Mouse (Mus musculus): ENCODE results near the gene Notch1. TPM values are rescaled to one million over a fixed set of nuclear protein-coding genes. Genes with fewer than 3 reads are reported as not detected.

The Notch1 gene
- polyA plus RNA-seq, 1 experiment from 2014 or later: 11.8 TPM

- Histone ChIP-seq H3K9me3 (ENCODE audit: low read length) (no peaks in the 10 kb centered on the region), H3K4me1 (ENCODE audit: insufficient read depth, low read depth, low read length) (peaks cover 57% of the 10 kb centered on the region), H3K4me2 (replicated peaks; ENCODE audit: low read depth, low read length) (no peak overlapping the region), H3K9ac (replicated peaks; ENCODE audit: low read depth) (no peak overlapping the region), H3K27ac (ENCODE audit: low read length) (no peak overlapping the region), H3K27me3 (replicated peaks; ENCODE audit: insufficient read depth, low read length) (no peaks in the 10 kb centered on the region), H3K4me3 (ENCODE audit: low read depth, low read length) (no peak overlapping the region), H3K36me3 (ENCODE audit: insufficient read depth, low read length) (no peaks in the 10 kb centered on the region)
- TF ChIP-seq EP300 (IDR thresholded peaks at IDR 0.05) (no peak), CTCF (IDR thresholded peaks at IDR 0.05) (no peak)
- ATAC-seq: 0 out of 2 replicates have a peak, but pooled peaks have one; percentile 13
- WGBS: 62% methylated on average over 9 of the region's 9 CpGs
- DNase-seq (ENCODE audit: low spot score): no peak
Observed at GRCm38 (mm10) chr2:26553904-26554303, 37.4 kb upstream of the Notch1 start.

GRCm38 (mm10) chr2:26552066-26552465 lies 35.6 kb upstream of the Notch1 start:
- WGBS: 74% methylated on average over 2 of the region's 2 CpGs
- no peaks in the 10 kb centered on the region for H3K27me3 ChIP-seq (replicated peaks; ENCODE audit: insufficient read depth, low read length)
- TF ChIP-seq EP300 (IDR thresholded peaks at IDR 0.05) (no peak), CTCF (IDR thresholded peaks at IDR 0.05) (no peak)
- no peaks in the 10 kb centered on the region for H3K36me3 ChIP-seq (ENCODE audit: insufficient read depth, low read length)
- no peak for ATAC-seq
- H3K4me1 ChIP-seq (ENCODE audit: insufficient read depth, low read depth, low read length): peaks cover 57% of the 10 kb centered on the region
- no peak overlapping the region for H3K4me2 ChIP-seq (replicated peaks; ENCODE audit: low read depth, low read length)
- no peak overlapping the region for H3K4me3 ChIP-seq (ENCODE audit: low read depth, low read length)
- H3K9ac ChIP-seq (replicated peaks; ENCODE audit: low read depth): no peak overlapping the region
- no peaks in the 10 kb centered on the region for H3K9me3 ChIP-seq (ENCODE audit: low read length)
- DNase-seq (ENCODE audit: low spot score): no peak
- no peak overlapping the region for H3K27ac ChIP-seq (ENCODE audit: low read length)

- Histone ChIP-seq H3K4me3 (ENCODE audit: low read depth, low read length) (no peak overlapping the region), H3K27ac (ENCODE audit: low read length) (no peak overlapping the region), H3K9ac (replicated peaks; ENCODE audit: low read depth) (no peak overlapping the region), H3K4me1 (ENCODE audit: insufficient read depth, low read depth, low read length) (peaks cover 51% of the 10 kb centered on the region), H3K4me2 (replicated peaks; ENCODE audit: low read depth, low read length) (no peak overlapping the region), H3K36me3 (ENCODE audit: insufficient read depth, low read length) (no peaks in the 10 kb centered on the region), H3K27me3 (replicated peaks; ENCODE audit: insufficient read depth, low read length) (no peaks in the 10 kb centered on the region), H3K9me3 (ENCODE audit: low read length) (no peaks in the 10 kb centered on the region)
- no peak for ATAC-seq
- no peak for TF ChIP-seq CTCF (IDR thresholded peaks at IDR 0.05)
- no peak for TF ChIP-seq EP300 (IDR thresholded peaks at IDR 0.05)
- DNase-seq (ENCODE audit: low spot score): no peak
- 66% methylated on average over 8 of the region's 8 CpGs for WGBS
Observed at GRCm38 (mm10) chr2:26551446-26551845, 35.0 kb upstream of the Notch1 start.

GRCm38 (mm10) chr2:26550777-26551176 lies 34.3 kb upstream of the Notch1 start:
- H3K9me3 ChIP-seq (ENCODE audit: low read length): no peaks in the 10 kb centered on the region
- H3K36me3 ChIP-seq (ENCODE audit: insufficient read depth, low read length): no peaks in the 10 kb centered on the region
- 59% methylated on average over 3 of the region's 3 CpGs for WGBS
- no peak overlapping the region for H3K4me3 ChIP-seq (ENCODE audit: low read depth, low read length)
- peaks cover 48% of the 10 kb centered on the region for H3K4me1 ChIP-seq (ENCODE audit: insufficient read depth, low read depth, low read length)
- no peak overlapping the region for H3K9ac ChIP-seq (replicated peaks; ENCODE audit: low read depth)
- H3K27me3 ChIP-seq (replicated peaks; ENCODE audit: insufficient read depth, low read length): no peaks in the 10 kb centered on the region
- H3K4me2 ChIP-seq (replicated peaks; ENCODE audit: low read depth, low read length): no peak overlapping the region
- TF ChIP-seq EP300 (IDR thresholded peaks at IDR 0.05): no peak
- no peak for TF ChIP-seq CTCF (IDR thresholded peaks at IDR 0.05)
- DNase-seq (ENCODE audit: low spot score) (no peak), ATAC-seq (peak; percentile 27; the same call in 1 of the 2 replicates)
- peak overlapping the region; percentile 38; the same call in 1 of the 2 replicates for H3K27ac ChIP-seq (ENCODE audit: low read length)

- Histone ChIP-seq H3K9ac (replicated peaks; ENCODE audit: low read depth) (no peak overlapping the region), H3K27me3 (replicated peaks; ENCODE audit: insufficient read depth, low read length) (no peaks in the 10 kb centered on the region), H3K27ac (ENCODE audit: low read length) (peak overlapping the region; percentile 38; the same call in 1 of the 2 replicates), H3K4me1 (ENCODE audit: insufficient read depth, low read depth, low read length) (peaks cover 43% of the 10 kb centered on the region), H3K4me3 (ENCODE audit: low read depth, low read length) (no peak overlapping the region), H3K4me2 (replicated peaks; ENCODE audit: low read depth, low read length) (no peak overlapping the region), H3K9me3 (ENCODE audit: low read length) (no peaks in the 10 kb centered on the region), H3K36me3 (ENCODE audit: insufficient read depth, low read length) (no peaks in the 10 kb centered on the region)
- TF ChIP-seq EP300 (IDR thresholded peaks at IDR 0.05) (no peak), CTCF (IDR thresholded peaks at IDR 0.05) (no peak)
- 39% methylated on average over 3 of the region's 3 CpGs for WGBS
- ATAC-seq (peak; percentile 6; the same call in 1 of the 2 replicates), DNase-seq (ENCODE audit: low spot score) (peak; percentile 28)
Observed at GRCm38 (mm10) chr2:26550205-26550604, 33.7 kb upstream of the Notch1 start.

GRCm38 (mm10) chr2:26549801-26550200 lies 33.3 kb upstream of the Notch1 start:
- TF ChIP-seq CTCF (IDR thresholded peaks at IDR 0.05): peak; percentile 13; the same call in 1 of the 2 replicates
- TF ChIP-seq EP300 (IDR thresholded peaks at IDR 0.05): no peak
- peak; percentile 39 for ATAC-seq
- 32% methylated on average over 10 of the region's 10 CpGs for WGBS
- Histone ChIP-seq H3K4me3 (ENCODE audit: low read depth, low read length) (no peak overlapping the region), H3K4me2 (replicated peaks; ENCODE audit: low read depth, low read length) (no peak overlapping the region), H3K9ac (replicated peaks; ENCODE audit: low read depth) (0 out of 2 replicates have a peak overlapping the region, but pooled peaks have one; percentile 12), H3K27me3 (replicated peaks; ENCODE audit: insufficient read depth, low read length) (no peaks in the 10 kb centered on the region), H3K36me3 (ENCODE audit: insufficient read depth, low read length) (no peaks in the 10 kb centered on the region), H3K4me1 (ENCODE audit: insufficient read depth, low read depth, low read length) (peaks cover 39% of the 10 kb centered on the region), H3K27ac (ENCODE audit: low read length) (peak overlapping the region; percentile 38; the same call in 1 of the 2 replicates), H3K9me3 (ENCODE audit: low read length) (no peaks in the 10 kb centered on the region)
- DNase-seq (ENCODE audit: low spot score): peak; percentile 67

GRCm38 (mm10) chr2:26547481-26547880 lies 31.0 kb upstream of the Notch1 start:
- H3K36me3 ChIP-seq (ENCODE audit: insufficient read depth, low read length): no peaks in the 10 kb centered on the region
- no peak for TF ChIP-seq EP300 (IDR thresholded peaks at IDR 0.05)
- TF ChIP-seq CTCF (IDR thresholded peaks at IDR 0.05): peak; percentile 48
- 47% methylated on average over 2 of the region's 2 CpGs for whole genome bisulfite sequencing
- peaks cover 25% of the 10 kb centered on the region for H3K4me1 ChIP-seq (ENCODE audit: insufficient read depth, low read depth, low read length)
- H3K27ac ChIP-seq (ENCODE audit: low read length): no peak overlapping the region
- H3K4me3 ChIP-seq (ENCODE audit: low read depth, low read length): no peak overlapping the region
- ATAC-seq (no peak), DNase-seq (ENCODE audit: low spot score) (no peak)
- H3K9me3 ChIP-seq (ENCODE audit: low read length): no peaks in the 10 kb centered on the region
- H3K27me3 ChIP-seq (replicated peaks; ENCODE audit: insufficient read depth, low read length): no peaks in the 10 kb centered on the region
- H3K9ac ChIP-seq (replicated peaks; ENCODE audit: low read depth): no peak overlapping the region
- H3K4me2 ChIP-seq (replicated peaks; ENCODE audit: low read depth, low read length): no peak overlapping the region

All from lung, postnatal 0 days (tissue).